Mouse (Mus musculus) B cell, adult 2 months (primary cell): Measurements from ENCODE around the gene Cptp.
A peak's percentile ranks its signal among the peaks of the same experiment; 100 is the strongest.

Experiments used
- DNase-seq, 2 experiments: peaks; one replicate each; pipeline ENCODE4 v3.0.0; 2022

The Cptp gene

GRCm38 (mm10) chr4:155840076-155841002 is 28.9 kb downstream of the Cptp start:
- no peak for DNase-seq

DNA sequence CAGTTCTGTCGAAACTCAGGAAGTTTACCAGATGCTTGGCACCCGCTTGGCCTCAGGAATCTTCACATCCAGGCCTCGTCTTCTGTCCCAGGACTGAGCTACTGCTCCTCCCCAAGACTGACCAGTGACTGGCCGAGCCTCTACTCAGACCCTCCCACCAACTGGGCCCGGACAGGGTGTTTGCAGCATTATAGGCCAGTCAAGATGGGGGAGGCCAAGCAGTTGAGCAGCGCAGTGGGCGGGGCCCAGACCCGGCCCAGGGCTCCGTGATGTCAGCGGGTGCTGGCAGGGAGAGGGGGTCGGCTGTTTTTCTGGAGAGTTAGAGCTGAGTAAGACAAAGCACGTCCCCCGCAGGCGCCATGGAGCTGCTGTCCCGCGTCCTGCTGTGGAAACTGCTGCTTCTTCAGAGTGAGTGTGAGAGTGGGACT is 29.7 kb downstream of the Cptp start, which contains the start of gene Mxra8:
Mxra8 (plus strand) TSS at position 198 of the 428 bp plus-strand sequence.
- no peak for DNase-seq

DNA sequence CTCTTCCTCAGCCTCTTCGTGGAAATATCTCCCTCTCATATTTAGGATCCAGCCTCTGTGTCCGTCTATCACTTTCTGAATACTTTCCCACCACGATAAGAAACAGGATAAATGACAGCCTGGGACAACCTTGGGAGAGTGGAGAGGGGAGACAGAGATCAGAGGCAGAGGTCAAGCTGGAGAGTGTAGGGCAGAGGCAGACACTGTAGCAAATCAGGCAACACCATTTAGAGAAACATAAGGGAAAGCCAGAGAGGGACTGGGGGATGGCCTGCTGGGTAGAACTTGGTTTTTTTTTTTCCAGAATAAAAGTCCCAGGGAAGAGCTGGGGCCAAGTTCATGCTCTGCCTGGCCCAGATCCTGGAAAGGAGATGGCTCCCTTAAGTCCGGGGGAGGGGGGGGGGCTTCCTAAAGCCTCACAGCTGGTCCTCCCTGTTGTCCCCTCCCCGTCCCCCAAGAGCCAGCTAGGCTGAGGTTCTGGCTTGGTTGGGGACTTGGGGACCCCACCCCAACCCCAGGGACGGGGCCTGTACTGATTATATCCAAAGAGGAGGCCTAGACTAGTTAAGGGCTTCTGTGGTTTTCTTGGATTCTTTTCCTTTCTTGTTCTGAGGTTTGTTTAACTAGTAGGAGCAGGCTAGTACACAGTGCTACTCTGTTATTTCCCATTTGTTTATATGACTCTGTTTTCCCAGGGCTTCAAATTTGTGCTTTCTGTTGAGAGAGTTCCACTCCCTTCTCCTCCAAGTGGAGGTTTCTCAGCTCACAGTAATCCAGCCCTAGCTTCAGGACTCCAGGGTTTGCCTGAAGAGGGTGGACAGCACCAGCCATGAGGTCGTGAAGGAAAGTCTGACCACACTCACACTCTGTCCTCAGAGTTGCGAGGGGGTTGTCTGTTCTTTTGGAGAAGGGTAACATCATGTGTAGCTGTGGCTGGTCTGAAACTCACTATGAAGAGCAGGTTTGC is 30.8 kb downstream of the Cptp start:
- DNase-seq: no peak

DNA sequence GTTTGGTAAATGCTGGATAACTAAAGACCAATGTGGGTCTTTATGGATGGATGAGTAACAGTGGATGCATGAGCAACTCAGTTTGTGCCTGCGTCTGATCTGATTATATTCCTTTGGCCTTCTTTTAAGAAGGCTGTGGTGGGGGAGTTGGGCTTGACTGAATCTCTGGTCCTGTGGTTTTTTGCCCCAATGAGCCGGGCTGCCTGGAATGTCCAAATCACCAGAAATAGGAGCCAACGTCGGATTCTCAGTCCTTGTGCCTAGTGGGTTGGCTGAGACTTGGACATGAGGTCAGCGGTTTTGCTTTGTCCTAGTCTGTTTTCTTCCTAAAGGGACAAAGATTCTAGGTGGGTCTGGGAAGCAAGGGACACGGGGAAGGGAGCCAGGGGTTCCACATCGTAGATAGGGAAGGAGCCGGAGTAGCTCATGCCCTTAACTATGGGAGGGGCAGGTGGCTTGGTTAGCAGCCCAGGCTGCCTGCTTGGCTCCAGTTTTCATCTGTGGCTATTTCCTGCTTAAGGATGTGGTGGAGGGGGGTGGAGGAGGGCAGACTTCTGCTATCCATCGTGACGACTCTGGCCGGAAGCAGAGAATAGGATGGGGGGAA is 31.7 kb downstream of the Cptp start:
- no peak for DNase-seq

- DNase-seq: peak; percentile 75 to 78
These were observed 35.4 kb downstream of the Cptp start for GRCm38 (mm10) chr4:155833836-155834235.

DNA sequence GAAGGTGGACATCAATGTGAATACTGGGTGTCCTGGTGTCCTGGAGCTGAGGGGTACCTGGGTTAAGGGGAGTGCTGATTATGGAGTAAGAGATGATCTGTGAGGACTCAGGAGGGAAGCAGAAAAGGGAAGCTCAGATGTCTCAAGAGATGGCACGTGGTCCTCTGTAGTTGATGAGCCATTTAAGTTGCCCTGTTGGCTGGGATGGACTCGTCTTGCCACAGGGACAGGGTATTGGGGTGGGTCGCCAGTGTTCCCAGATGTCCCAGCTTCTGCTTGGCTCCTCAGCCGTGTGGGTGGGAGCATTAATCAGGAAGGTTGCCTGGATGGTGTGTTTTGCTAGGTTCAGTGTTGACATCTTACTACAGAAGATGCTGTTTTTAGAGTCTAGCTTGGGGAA is 36.0 kb downstream of the Cptp start:
- DNase-seq: no peak

GRCm38 (mm10) chr4:155832321-155832720 is 36.9 kb downstream of the Cptp start:
- DNase-seq: no peak

DNA sequence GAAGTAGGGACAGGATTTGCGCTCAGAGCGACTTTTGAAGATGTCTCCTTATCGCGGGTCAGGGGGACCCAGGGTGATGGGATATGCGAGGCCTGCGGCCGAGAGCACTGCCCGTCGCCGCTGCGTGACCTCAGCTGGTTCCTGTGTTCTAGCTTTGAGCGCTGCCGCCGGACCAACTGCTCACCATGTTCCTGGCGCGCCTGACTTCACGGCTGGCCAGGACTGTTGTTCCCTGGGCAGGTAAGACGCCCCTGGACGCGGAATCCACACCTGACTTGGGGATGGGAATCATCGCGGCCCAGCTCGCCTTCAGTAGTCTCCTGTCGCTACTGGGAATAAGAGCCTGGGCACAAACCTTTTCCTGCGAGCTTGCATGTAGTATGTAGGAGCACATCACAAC is 37.4 kb downstream of the Cptp start:
- no peak for DNase-seq

GRCm38 (mm10) chr4:155831205-155831766 is 38.0 kb downstream of the Cptp start, which contains the start of gene Aurkaip1:
Gene Aurkaip1 (plus strand): TSS chr4:155831272.
- peak; percentile 95 for DNase-seq

DNA sequence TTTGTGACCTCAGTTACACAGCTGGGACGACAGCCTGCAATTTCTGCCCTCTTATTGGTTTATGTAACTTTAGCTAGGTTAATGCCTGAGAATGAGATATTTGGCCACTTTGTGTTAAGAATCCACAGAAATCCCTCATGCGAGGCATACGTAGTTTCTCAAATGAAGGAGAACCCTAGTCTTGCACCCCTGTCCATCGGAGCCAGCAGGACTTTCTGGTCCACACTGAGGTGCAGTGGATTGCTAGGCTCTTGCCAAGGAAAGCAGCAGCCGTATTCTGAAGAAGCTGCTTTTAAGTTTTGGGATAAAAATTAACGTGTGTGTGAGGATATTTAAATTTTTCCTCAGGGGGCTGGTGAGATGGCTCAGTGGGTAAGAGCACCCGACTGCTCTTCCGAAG is 38.6 kb downstream of the Cptp start:
- DNase-seq: no peak

- no peak for DNase-seq
These were observed 39.4 kb downstream of the Cptp start for GRCm38 (mm10) chr4:155829866-155830265.

GRCm38 (mm10) chr4:155823443-155823842 is 45.8 kb downstream of the Cptp start:
- DNase-seq: no peak

GRCm38 (mm10) chr4:155821025-155821424 is 48.2 kb downstream of the Cptp start:
- peak; percentile 59 to 68 for DNase-seq

DNA sequence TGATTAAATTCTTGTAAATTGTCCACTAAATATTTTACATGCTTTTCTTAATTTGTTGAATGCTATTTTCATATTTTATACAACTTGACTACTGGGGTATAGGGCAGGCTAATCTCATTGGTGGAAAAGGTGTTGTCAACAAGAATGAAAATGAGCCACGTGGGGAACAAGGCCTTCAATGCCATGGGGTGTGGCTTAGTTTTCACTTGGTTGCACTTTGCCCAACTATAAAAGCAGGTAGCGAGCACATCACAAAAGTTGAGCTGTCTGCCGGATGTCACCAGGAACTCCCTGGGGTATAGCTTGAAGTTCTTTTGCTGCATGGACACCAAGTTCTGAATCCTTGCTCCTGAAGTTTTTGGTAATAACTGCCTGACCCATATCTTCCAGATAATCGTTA is 51.7 kb downstream of the Cptp start:
- no peak for DNase-seq
